Mouse (Mus musculus) heart, adult 2 months (tissue): ENCODE measurements around the gene Tubb3. TPM values are rescaled to one million over a fixed set of nuclear protein-coding genes. Genes with fewer than 3 reads are reported as not detected.

Source experiments
- DNase-seq, 2 experiments: peaks; one replicate each; pipeline ENCODE4 v3.0.0; 2021
- H3K27ac ChIP-seq: fragments of 200-600 bp; 2 replicates; pipeline ENCODE4 v1.8.1; 2022
- H3K27me3 ChIP-seq: fragments of 200-500 bp; 2 replicates; pipeline ENCODE4 v1.6.1; 2012; ENCODE audit warnings: mild to moderate bottlenecking, low read length, inconsistent platforms, mixed read lengths; ENCODE audit not compliant: control insufficient read depth, insufficient read depth
- H3K36me3 ChIP-seq: fragments of 200-500 bp; 2 replicates; pipeline ENCODE4 v1.6.1; 2012; ENCODE audit warnings: low read length, inconsistent platforms; ENCODE audit not compliant: control insufficient read depth, insufficient read depth
- H3K4me1 ChIP-seq: fragments of 200-500 bp; 2 replicates; pipeline ENCODE4 v1.6.1; 2011; ENCODE audit warnings: low read length; ENCODE audit not compliant: control insufficient read depth, insufficient read depth
- H3K4me3 ChIP-seq: fragments of 200-600 bp; 2 replicates; pipeline ENCODE4 v1.8.1; 2022
- H3K79me2 ChIP-seq: fragments of 200-500 bp; replicated peaks from 2 replicates; pipeline ENCODE4 v1.6.1; 2012; ENCODE audit warnings: mild to moderate bottlenecking, inconsistent platforms, low read length, moderate library complexity, mixed read lengths; ENCODE audit not compliant: control insufficient read depth, insufficient read depth
- H3K9ac ChIP-seq: fragments of 200-500 bp; 2 replicates; pipeline ENCODE4 v1.6.1; 2012; ENCODE audit warnings: low read depth, mild to moderate bottlenecking, control low read depth, inconsistent platforms, low read length, mixed read lengths
- CTCF ChIP-seq: fragments of 200-600 bp; IDR thresholded peaks from 2 replicates; pipeline ENCODE4 v1.8.1; 2022; ENCODE audit warnings: antibody characterized with exemption, mild to moderate bottlenecking, moderate library complexity
- EP300 ChIP-seq: fragments of 200-500 bp; IDR thresholded peaks from 2 replicates; pipeline ENCODE4 v1.6.1; 2011; ENCODE audit warnings: low read depth, low read length, control low read depth; ENCODE audit not compliant: insufficient read depth
- POLR2A ChIP-seq: fragments of 200-500 bp; IDR thresholded peaks from 2 replicates; pipeline ENCODE4 v1.6.1; 2011; ENCODE audit warnings: mild to moderate bottlenecking, low read depth, low read length, control low read depth; ENCODE audit not compliant: insufficient read depth
- WGBS: fragments of 180-500 bp; shearing (Covaris S2); methylation state at CpG from one replicate; pipeline ENCODE4 v1.1.7; 2018; 5-methylcytosine and 5-hydroxymethylcytosine counted together
- intact Hi-C: fragments of 180-260 bp; cut with DNase I; formaldehyde crosslinking; loops from one replicate; pipeline ENCODE4 v1.15.1; 2025
- polyA plus RNA-seq: library from polyadenylated mRNA; depleted of rRNA; stranded (reverse); fragments of >200 nt; gene quantifications from 2 replicates; pipeline ENCODE4 v1.2.3, GENCODE M21; 2012
- total RNA-seq, 2 experiments: library from RNA; stranded (reverse); gene quantifications; 2 replicates each; pipeline ENCODE4 v1.2.3; 2021

Tubb3 gene
- total and polyA plus RNA-seq, 3 experiments = 0.59 to 6.2 TPM; not detected in 1

- Histone ChIP-seq H3K4me1 (no peaks in the 10 kb centered on the region), H3K9ac (no peak overlapping the region), H3K36me3 (no peaks in the 10 kb centered on the region), H3K27me3 (no peaks in the 10 kb centered on the region), H3K79me2 (no peaks in the 10 kb centered on the region; the same call in 1 of the 2 replicates), H3K4me3 (no peak overlapping the region), H3K27ac (no peak overlapping the region)
- TF ChIP-seq POLR2A = no peak
- TF ChIP-seq CTCF = no peak
- TF ChIP-seq EP300 = no peak
- WGBS = 81% methylated on average over 4 of the region's 4 CpGs
- intact Hi-C loops = no loop called here
- DNase-seq = no peak
These were observed 29.5 kb upstream of the Tubb3 start for GRCm38 (mm10) chr8:123381711-123382110.

GRCm38 (mm10) chr8:123382516-123382915, 28.7 kb upstream of the Tubb3 start:
- Histone ChIP-seq H3K36me3 (no peaks in the 10 kb centered on the region), H3K4me1 (no peaks in the 10 kb centered on the region), H3K9ac (no peak overlapping the region), H3K4me3 (no peak overlapping the region), H3K27me3 (no peaks in the 10 kb centered on the region), H3K27ac (no peak overlapping the region), H3K79me2 (no peaks in the 10 kb centered on the region)
- no peak for DNase-seq
- intact Hi-C loops = no loop called here
- 57% methylated on average over 8 of the region's 8 CpGs for WGBS
- TF ChIP-seq CTCF (no peak), EP300 (no peak), POLR2A (no peak)

- intact Hi-C loops = no loop called here
- Histone ChIP-seq H3K36me3 (no peaks in the 10 kb centered on the region), H3K9ac (no peak overlapping the region), H3K27ac (no peak overlapping the region), H3K4me3 (no peak overlapping the region), H3K79me2 (no peaks in the 10 kb centered on the region), H3K4me1 (no peaks in the 10 kb centered on the region), H3K27me3 (no peaks in the 10 kb centered on the region)
- 53% methylated on average over 9 of the region's 9 CpGs for whole genome bisulfite sequencing
- no peak for TF ChIP-seq EP300
- peak; percentile 77 for TF ChIP-seq CTCF
- no peak for TF ChIP-seq POLR2A
- no peak for DNase-seq
These were observed 26.2 kb upstream of the Tubb3 start for GRCm38 (mm10) chr8:123384883-123385540.

- intact Hi-C loops = no loop called here
- H3K4me3 ChIP-seq = no peak overlapping the region
- no peaks in the 10 kb centered on the region for H3K27me3 ChIP-seq
- TF ChIP-seq EP300 = no peak
- TF ChIP-seq POLR2A = no peak
- no peak for TF ChIP-seq CTCF
- WGBS = 70% methylated on average over 3 of the region's 3 CpGs
- no peak for DNase-seq
- no peaks in the 10 kb centered on the region for H3K4me1 ChIP-seq
- H3K36me3 ChIP-seq = no peaks in the 10 kb centered on the region
- H3K79me2 ChIP-seq = no peaks in the 10 kb centered on the region
- H3K9ac ChIP-seq = no peak overlapping the region
- no peak overlapping the region for H3K27ac ChIP-seq
These were observed 24.2 kb upstream of the Tubb3 start for GRCm38 (mm10) chr8:123387041-123387440.

GRCm38 (mm10) chr8:123387801-123388200, 23.4 kb upstream of the Tubb3 start:
- no peak overlapping the region for H3K9ac ChIP-seq
- TF ChIP-seq EP300 (no peak), POLR2A (no peak), CTCF (no peak)
- H3K4me1 ChIP-seq = no peaks in the 10 kb centered on the region
- no peak overlapping the region for H3K4me3 ChIP-seq
- no peak for DNase-seq
- no peaks in the 10 kb centered on the region for H3K27me3 ChIP-seq
- intact Hi-C loops = no loop called here
- H3K79me2 ChIP-seq = no peaks in the 10 kb centered on the region
- 76% methylated on average over 8 of the region's 8 CpGs for WGBS
- no peaks in the 10 kb centered on the region for H3K36me3 ChIP-seq
- no peak overlapping the region for H3K27ac ChIP-seq

- intact Hi-C loops = no loop called here
- no peak for TF ChIP-seq EP300
- no peak for TF ChIP-seq POLR2A
- TF ChIP-seq CTCF = no peak
- no peak overlapping the region for H3K9ac ChIP-seq
- H3K36me3 ChIP-seq = no peaks in the 10 kb centered on the region
- H3K27me3 ChIP-seq = no peaks in the 10 kb centered on the region
- no peak overlapping the region for H3K27ac ChIP-seq
- no peak for DNase-seq
- H3K4me3 ChIP-seq = no peak overlapping the region
- WGBS = 95% methylated on average over 7 of the region's 7 CpGs
- no peaks in the 10 kb centered on the region for H3K4me1 ChIP-seq
- no peaks in the 10 kb centered on the region for H3K79me2 ChIP-seq
These were observed 22.2 kb upstream of the Tubb3 start for GRCm38 (mm10) chr8:123389026-123389425.
